Mouse (Mus musculus) limb, embryonic 10.5 days (tissue): ENCODE results near the gene Icosl. TPM values are rescaled to one million over a fixed set of nuclear protein-coding genes. Genes with fewer than 3 reads are reported as not detected.
"Not testable (repeated sequence)": the region's sequence is repeated elsewhere in the genome, so short reads cannot be mapped to it uniquely, and the experiment has no call there.

Source experiments
- DNase-seq: peaks from one replicate; pipeline ENCODE4 v3.0.0-alpha.2; 2017; ENCODE audit warnings: low spot score
- H3K27ac ChIP-seq: fragments of 300-500 bp; sonication (generic); 2 replicates; pipeline ENCODE4 v1.5.1; 2016; ENCODE audit warnings: mild to moderate bottlenecking
- H3K27me3 ChIP-seq: fragments of 300-500 bp; sonication (generic); 2 replicates; pipeline ENCODE4 v1.6.1; 2016; ENCODE audit warnings: low read depth, mild to moderate bottlenecking; ENCODE audit not compliant: poor library complexity, severe bottlenecking
- H3K36me3 ChIP-seq: fragments of 300-500 bp; sonication (generic); 2 replicates; pipeline ENCODE4 v1.6.1; 2016; ENCODE audit warnings: mild to moderate bottlenecking, moderate library complexity
- H3K4me1 ChIP-seq: fragments of 300-500 bp; sonication (generic); 2 replicates; pipeline ENCODE4 v1.6.1; 2016
- H3K4me3 ChIP-seq: fragments of 300-500 bp; sonication (generic); 2 replicates; pipeline ENCODE4 v1.5.1; 2016; ENCODE audit warnings: mild to moderate bottlenecking, moderate library complexity
- H3K9me3 ChIP-seq: fragments of 300-500 bp; sonication (generic); replicated peaks from 2 replicates; pipeline ENCODE4 v1.6.1; 2016; ENCODE audit warnings: mild to moderate bottlenecking
- WGBS: fragments of 180-500 bp; shearing (Covaris S2); methylation state at CpG from one replicate; pipeline ENCODE4 v1.1.7; 2016; 5-methylcytosine and 5-hydroxymethylcytosine counted together
- polyA plus RNA-seq: library from polyadenylated mRNA; unstranded; fragments of >200 nt; fragmentation: Nextera tagmentation; extraction: Ambion mirVana; gene quantifications from 2 replicates; pipeline ENCODE4 v1.2.1, GENCODE M21; 2016

Icosl gene
- polyA plus RNA-seq, 1 experiment from 2014 or later, result 2.6 TPM

DNA sequence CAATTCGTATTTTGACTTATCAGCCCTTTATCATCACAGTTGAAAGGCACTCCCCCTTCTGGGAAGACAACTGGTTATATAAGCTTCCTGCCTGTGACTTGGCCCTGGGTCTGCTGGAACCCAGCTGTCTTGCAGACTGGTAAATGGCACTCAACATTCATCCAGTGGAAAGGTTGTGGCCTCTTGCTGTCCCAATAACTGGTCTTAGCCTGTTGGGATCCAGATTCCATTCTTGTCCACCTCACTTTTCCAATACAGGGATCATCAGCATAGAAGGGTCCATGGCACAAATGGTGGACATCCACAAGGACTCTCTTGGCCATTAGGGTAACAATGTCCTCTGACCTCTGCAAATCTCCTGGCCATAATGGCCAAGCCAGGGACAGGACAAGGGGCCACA lies 15.0 kb downstream of the Icosl start:
- H3K9me3 ChIP-seq, result no peaks in the 10 kb centered on the region
- no peak overlapping the region for H3K4me3 ChIP-seq
- no peak for DNase-seq
- H3K27me3 ChIP-seq, result no peaks in the 10 kb centered on the region
- WGBS, result 74% methylated on average over 1 of the region's 1 CpGs
- no peak overlapping the region for H3K27ac ChIP-seq
- no peaks in the 10 kb centered on the region for H3K36me3 ChIP-seq
- peaks cover 5% of the 10 kb centered on the region; the same call in 1 of the 2 replicates for H3K4me1 ChIP-seq

DNA sequence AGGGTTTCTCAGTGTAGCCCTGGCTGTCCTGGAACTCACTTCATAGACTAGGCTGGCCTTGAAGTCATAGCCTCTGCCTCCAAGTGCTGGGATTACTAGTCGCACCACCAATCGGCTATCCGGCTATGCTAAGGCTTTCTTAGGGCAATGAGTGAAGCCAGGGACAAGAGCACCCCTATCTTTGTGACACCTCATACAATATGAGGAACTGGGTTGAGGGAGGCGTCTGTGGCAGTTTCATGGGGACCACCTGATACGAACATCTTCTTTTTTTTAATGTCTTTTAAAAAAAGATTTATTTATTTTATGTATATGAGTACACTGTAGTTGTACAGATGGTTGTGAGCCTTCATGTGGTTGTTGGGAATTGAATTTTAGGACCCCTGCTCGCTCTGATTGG lies 16.6 kb downstream of the Icosl start:
- Histone ChIP-seq H3K36me3 (no peaks in the 10 kb centered on the region), H3K4me1 (0 out of 2 replicates have a peak, but pooled peaks cover 2% of the 10 kb centered on the region), H3K27me3 (no peaks in the 10 kb centered on the region), H3K9me3 (no peaks in the 10 kb centered on the region), H3K4me3 (no peak overlapping the region), H3K27ac (no peak overlapping the region)
- no peak for DNase-seq
- 93% methylated on average over 6 of the region's 6 CpGs for WGBS

DNA sequence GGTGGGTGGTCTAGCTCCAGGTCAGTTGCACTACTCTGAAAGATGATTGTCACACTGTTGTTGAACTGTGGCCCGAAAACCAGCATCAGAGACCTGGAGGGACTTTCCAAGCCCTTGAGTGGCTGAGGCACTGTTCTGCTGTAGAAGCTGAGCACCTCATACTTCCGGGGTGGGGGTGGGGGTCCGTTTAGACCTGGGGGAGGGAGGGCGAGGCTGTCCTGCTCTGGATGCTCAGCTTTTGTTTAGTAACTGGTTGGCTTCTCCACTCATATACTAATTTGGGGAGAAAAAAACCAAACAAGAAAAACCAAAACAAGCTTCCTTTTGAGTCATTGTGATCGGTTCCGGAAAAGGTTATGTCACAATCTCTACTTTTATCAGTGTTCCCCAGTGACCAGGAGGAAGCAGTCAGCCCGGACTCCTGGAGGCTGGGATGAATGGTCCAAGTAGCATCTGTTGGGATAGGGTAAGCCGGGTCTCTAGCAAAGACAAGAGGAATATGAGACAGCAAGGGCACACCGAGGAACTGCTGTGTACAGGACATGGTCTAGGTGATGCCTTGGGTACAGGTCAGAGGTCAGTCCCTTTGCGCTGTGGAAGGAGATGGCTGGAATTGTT lies 17.5 kb downstream of the Icosl start:
- Histone ChIP-seq H3K27ac (no peak overlapping the region), H3K4me1 (0 out of 2 replicates have a peak, but pooled peaks cover 2% of the 10 kb centered on the region), H3K4me3 (no peak overlapping the region), H3K9me3 (no peaks in the 10 kb centered on the region), H3K27me3 (no peaks in the 10 kb centered on the region), H3K36me3 (no peaks in the 10 kb centered on the region)
- no peak for DNase-seq
- WGBS, result 90% methylated on average over 10 of the region's 10 CpGs

DNA sequence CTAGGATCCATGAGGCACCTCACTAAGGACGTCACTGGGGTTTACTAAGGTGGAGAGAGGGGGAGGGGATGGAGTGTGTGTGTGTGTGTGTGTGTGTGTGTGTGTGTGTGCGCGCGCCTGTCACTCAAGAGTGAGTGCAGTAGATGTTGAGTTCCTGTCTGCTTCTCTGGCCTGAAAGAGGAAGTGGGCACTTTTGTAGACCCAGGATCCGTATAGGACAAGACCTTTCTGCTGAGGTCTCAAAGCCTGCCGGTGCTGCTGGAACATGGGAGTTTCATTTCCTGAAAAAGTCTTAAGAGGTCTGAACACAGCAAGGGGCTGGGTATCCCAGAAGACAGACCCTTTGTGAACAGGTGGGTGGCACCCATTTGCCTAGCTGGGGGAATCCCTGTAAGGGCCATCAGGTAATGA lies 18.0 kb downstream of the Icosl start:
- DNase-seq, result no peak
- H3K36me3 ChIP-seq, result no peaks in the 10 kb centered on the region
- 90% methylated on average over 6 of the region's 6 CpGs for WGBS

DNA sequence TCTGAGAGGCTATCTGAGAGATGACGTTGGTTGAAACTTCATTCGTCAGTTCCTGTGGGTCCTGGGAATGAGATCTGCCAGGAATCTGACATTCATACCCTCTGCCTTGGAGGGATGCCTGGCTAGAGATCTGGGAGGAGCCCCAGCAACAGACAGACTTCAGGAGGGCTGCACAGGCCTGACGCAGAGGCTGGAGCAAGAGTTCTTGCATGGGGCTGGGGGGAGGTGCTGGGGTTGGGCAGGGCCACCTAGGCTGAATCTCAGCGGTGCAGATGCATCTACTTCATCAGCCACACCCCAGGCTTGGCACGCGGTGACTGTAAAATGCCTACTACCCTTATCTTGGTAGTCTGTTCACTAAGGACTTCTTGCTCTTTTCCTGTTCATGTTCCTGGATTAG lies 21.1 kb downstream of the Icosl start:
- DNase-seq, result no peak
- Histone ChIP-seq H3K27ac (no peak overlapping the region), H3K9me3 (no peaks in the 10 kb centered on the region), H3K4me3 (no peak overlapping the region), H3K27me3 (no peaks in the 10 kb centered on the region), H3K36me3 (no peaks in the 10 kb centered on the region), H3K4me1 (no peaks in the 10 kb centered on the region)
- 61% methylated on average over 6 of the region's 6 CpGs for WGBS

More for the DNA sequence above, 18.0 kb downstream of the Icosl start:
- no peak overlapping the region for H3K4me3 ChIP-seq
- H3K9me3 ChIP-seq, result no peaks in the 10 kb centered on the region
- H3K27me3 ChIP-seq, result no peaks in the 10 kb centered on the region
- no peak overlapping the region for H3K27ac ChIP-seq
- H3K4me1 ChIP-seq, result 0 out of 2 replicates have a peak, but pooled peaks cover 2% of the 10 kb centered on the region

DNA sequence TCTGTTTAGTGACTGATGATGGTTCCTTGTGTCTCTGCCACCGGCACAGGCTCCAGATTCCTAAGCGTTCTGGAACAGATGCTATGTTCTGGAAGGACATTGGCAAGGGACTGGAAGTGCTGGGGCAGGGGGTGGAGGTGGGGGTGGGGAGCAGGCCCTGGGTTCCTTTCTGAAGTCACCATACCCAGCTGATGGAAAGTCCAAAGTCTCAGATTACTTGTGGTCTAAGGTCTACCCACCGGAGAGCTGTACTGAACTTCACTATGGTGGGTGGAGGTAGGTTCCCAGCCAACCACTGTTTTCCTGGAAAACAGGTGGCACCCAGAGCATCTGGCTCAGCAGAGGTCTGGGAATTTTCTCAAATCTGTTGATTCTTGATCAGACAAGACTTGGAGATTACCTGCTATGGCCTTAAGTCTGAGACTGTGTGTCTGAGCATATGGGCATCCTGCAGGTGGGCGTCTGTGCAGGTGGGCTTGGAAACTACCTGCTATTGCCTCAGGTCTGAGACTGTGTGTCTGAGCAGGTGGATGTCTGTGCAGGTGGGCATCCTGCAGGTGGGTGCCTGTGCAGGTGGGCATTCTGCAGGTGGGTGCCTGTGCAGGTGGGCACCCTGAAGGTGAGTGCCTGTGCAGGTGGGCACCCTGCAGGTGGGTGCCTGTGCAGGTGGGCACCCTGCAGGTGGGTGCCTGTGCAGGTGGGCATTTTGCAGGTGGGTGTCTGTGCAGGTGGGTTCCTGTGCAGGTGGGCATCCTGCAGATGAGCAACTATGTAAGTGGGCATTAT lies 21.8 kb downstream of the Icosl start:
- H3K4me3 ChIP-seq, result no peak overlapping the region
- no peaks in the 10 kb centered on the region for H3K27me3 ChIP-seq
- no peak for DNase-seq
- H3K9me3 ChIP-seq, result no peaks in the 10 kb centered on the region
- H3K4me1 ChIP-seq, result no peaks in the 10 kb centered on the region
- H3K27ac ChIP-seq, result no peak overlapping the region
- 85% methylated on average over 4 of the region's 4 CpGs for WGBS
- H3K36me3 ChIP-seq, result no peaks in the 10 kb centered on the region

DNA sequence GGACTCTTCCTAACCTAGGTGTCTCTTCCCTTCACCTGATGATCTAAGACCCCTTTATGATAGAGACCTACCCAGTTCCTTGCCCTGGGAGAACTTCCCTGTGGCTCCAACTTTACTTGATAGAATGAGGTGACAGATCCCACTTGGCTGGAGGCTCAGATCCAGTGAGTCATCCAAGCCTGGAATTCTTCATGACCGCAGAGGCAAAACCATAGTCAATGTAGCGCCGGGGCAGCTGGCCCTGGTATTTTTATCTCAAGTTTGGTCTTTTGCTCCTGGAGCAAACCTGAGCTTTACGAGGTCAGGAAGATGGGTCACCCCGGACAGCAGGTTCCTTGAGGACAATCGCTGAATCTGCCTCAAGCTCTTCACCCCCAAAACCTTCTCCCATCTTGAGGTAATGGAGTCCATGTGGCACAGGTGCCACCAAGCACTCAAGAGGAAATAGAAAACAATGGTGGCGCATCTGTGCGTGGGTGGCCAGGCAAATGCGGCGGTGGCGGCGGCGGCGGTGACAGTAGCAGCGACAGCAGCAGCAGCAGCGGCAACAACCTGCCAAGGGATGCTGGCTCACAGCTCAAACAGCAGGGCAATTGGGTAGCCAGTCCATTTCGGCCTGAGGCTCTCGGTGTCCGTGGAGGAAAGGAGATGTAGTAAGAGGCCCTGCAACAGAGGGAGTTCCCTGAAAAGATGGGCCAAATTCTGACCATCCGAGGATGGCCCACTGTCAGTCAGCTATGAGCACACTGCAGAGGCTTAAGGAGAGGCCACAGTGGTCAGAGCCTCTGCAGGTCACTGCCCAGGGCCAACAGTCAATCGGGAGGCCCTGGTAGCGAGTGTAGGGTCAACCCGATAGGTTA lies 23.0 kb downstream of the Icosl start:
- no peak overlapping the region for H3K4me3 ChIP-seq
- 88% methylated on average over 23 of the region's 23 CpGs for whole genome bisulfite sequencing
- H3K27me3 ChIP-seq, result no peaks in the 10 kb centered on the region

DNA sequence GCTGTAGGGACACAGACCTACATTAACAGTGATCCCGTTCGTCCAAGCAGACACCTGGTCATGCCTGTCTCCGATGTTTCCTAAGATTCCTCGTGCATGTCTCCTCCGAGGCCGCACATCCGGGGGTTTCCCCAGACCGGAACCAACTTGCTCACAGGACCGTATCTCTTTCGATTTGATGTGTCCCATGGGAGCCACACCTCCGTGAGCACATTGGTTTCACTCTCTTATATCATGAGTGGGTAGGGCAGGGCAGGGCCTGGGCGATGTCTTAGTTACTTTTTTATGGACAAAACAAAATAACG lies 23.6 kb downstream of the Icosl start:
- H3K4me1 ChIP-seq, result no peaks in the 10 kb centered on the region
- no peak for DNase-seq
- H3K36me3 ChIP-seq, result no peaks in the 10 kb centered on the region
- H3K27ac ChIP-seq, result no peak overlapping the region
- H3K27me3 ChIP-seq, result no peaks in the 10 kb centered on the region
- WGBS, result 92% methylated on average over 13 of the region's 13 CpGs
- H3K9me3 ChIP-seq, result 0 out of 2 replicates have a peak, but pooled peaks cover 2% of the 10 kb centered on the region
- H3K4me3 ChIP-seq, result no peak overlapping the region

More for the DNA sequence above, 23.0 kb downstream of the Icosl start:
- H3K27ac ChIP-seq, result no peak overlapping the region
- DNase-seq, result no peak
- no peaks in the 10 kb centered on the region for H3K4me1 ChIP-seq
- no peaks in the 10 kb centered on the region for H3K36me3 ChIP-seq
- no peaks in the 10 kb centered on the region for H3K9me3 ChIP-seq

DNA sequence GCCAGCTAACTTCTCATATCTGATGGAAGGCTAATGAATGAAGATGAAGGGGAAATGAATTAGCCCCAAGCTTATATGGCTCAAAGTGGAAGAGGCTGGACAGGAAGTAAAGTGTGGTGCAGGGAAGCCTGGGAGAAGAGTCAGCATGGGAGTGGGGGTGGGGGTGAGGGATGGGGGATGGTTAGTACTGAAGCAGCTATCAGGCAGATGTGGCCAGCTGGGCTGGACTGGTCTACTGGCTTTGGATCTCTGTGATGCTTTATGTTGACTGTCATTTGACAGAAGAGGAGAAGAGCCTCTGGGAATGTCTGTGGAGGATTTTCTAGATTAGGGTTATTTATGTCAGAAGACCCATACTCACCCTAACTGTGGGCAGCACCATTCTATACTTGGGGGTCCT lies 26.1 kb downstream of the Icosl start:
- Histone ChIP-seq H3K9me3 (0 out of 2 replicates have a peak, but pooled peaks cover 2% of the 10 kb centered on the region), H3K36me3 (no peaks in the 10 kb centered on the region), H3K27ac (no peak overlapping the region), H3K4me3 (no peak overlapping the region), H3K4me1 (no peaks in the 10 kb centered on the region), H3K27me3 (no peaks in the 10 kb centered on the region)
- DNase-seq, result no peak

DNA sequence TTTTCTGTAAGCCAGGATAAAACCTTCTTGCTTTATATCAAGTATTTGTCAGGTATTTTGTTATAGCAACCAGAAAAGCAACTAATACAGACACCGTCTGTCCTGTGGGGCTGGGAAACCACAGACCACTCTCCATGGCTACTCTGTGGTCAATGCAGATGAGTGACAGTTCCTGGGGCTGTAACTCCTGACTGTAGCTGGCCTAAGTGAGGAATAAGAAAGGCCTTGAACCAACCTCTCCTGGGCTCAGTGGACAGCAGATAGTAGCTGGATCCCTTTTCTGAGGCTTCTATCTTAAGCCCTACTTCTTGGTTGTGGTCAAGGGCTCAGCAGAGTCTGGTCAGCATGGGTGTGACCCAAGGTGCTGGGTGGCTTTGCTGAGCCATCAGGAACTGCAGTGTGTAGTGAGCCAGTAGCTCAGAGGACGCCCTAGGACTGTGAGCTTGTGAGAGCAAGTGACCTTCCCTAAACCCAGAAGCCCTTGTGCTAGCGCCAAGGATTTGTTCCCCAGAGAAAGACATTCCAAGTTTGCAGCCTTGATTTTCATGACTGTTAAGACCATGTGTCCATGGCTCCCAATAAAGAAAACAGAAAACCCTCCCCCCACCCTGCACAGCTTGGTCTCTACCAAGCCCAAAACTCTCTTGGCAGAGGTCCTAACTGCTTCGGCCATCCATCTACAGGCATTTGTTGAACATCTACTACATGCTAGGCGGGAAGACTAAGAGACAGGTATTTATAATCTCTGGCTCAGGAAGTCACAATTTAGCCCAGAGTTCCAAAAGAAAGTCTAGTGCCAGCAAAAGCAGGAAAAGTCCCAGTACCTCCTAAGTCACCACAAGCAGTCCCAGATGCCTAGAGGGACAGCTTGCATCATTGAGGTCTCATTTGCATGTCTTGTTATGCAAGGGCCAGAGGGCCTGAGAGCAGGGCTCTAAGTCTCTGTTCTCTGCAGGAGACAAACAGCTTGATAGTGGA lies 27.1 kb downstream of the Icosl start:
- WGBS, result 91% methylated on average over 5 of the region's 5 CpGs
- Histone ChIP-seq H3K4me1 (peaks cover 6% of the 10 kb centered on the region), H3K27ac (no peak overlapping the region), H3K36me3 (no peaks in the 10 kb centered on the region), H3K4me3 (no peak overlapping the region), H3K27me3 (no peaks in the 10 kb centered on the region), H3K9me3 (0 out of 2 replicates have a peak, but pooled peaks cover 2% of the 10 kb centered on the region)
- DNase-seq, result no peak

DNA sequence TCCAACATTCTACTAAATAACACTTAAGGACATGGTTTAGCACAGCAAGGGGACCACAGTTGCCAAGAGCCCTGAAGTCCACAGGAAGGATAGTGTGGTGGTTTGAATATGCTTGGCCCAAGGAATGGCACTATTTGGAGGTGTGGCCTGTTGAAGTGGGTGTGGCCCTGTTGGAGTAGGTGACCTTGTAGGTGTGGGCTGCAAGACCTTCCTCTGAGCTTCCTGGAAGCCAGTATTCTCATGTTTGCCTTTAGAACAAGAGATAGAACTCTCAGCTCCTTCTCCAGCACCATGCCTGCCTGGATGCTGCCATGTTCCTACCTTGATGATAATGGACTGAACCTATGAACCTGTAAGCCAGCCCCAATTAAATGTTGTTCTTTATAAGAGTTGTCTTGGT lies 30.8 kb downstream of the Icosl start:
- H3K9me3 ChIP-seq, H3K36me3 ChIP-seq, H3K27ac ChIP-seq, H3K27me3 ChIP-seq, H3K4me3 ChIP-seq, DNase-seq: not testable (repeated sequence)
- peaks cover 11% of the 10 kb centered on the region for H3K4me1 ChIP-seq
